Mouse (Mus musculus): Measurements from ENCODE around the gene Olfr32. TPM values are rescaled to one million over a fixed set of nuclear protein-coding genes. Genes with fewer than 3 reads are reported as not detected.
"Not testable (repeated sequence)": the region's sequence is repeated elsewhere in the genome, so short reads cannot be mapped to it uniquely, and the experiment has no call there.

Olfr32 gene
- polyA plus RNA-seq (2015; fragmentation: Nextera tagmentation; extraction: Ambion mirVana) = not detected in 2 replicates

DNA sequence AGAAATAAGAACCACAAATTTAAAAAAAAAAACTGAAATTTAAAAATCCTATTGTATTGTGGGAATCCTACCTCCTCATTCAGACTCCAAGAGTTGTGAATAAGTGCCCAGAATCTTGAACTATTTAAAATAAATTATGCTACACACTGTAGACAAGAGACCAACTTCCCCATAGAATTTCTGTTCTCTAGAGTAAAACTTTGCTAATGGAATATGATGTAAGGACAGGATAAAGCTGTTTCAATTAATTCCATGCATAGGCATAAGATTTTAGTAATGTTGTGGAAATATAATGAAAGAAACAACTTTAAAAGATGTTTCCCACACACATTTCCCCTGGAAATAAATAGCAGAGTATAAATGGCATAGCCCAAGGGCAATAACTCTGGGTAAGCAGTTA is at the start of gene Olfr32:
Gene Olfr32 (minus strand): TSS at position 101 of the 400 bp plus-strand sequence.
- no peaks in the 10 kb centered on the region for H3K9me3 ChIP-seq
- no peak for ATAC-seq (ENCODE audit: extremely low read depth, insufficient number of reproducible peaks, low FRiP score, low TSS enrichment)
- no peak within 1 kb of the TSS for H3K27ac ChIP-seq (replicated peaks)
- no peak within 1 kb of the TSS for H3K9ac ChIP-seq
- no peaks in the 10 kb centered on the region for H3K36me3 ChIP-seq
- no peak within 1 kb of the TSS for H3K4me2 ChIP-seq
- no peak within 1 kb of the TSS for H3K4me3 ChIP-seq
- H3K4me1 ChIP-seq = no peaks in the 10 kb centered on the region
- H3K27me3 ChIP-seq (replicated peaks) = no peaks in the 10 kb centered on the region

- H3K4me2 ChIP-seq; H3K9ac ChIP-seq; H3K36me3 ChIP-seq; H3K27me3 ChIP-seq (replicated peaks); H3K4me1 ChIP-seq; ATAC-seq (ENCODE audit: extremely low read depth, insufficient number of reproducible peaks, low FRiP score, low TSS enrichment); H3K9me3 ChIP-seq; H3K4me3 ChIP-seq; H3K27ac ChIP-seq (replicated peaks): not testable (repeated sequence)
- WGBS = no CpG with 5 or more reads among the region's 5 CpGs
Measured at GRCm38 (mm10) chr2:90187082-90187481, 45.0 kb upstream of the Olfr32 start.

GRCm38 (mm10) chr2:90186082-90186481 is 44.0 kb upstream of the Olfr32 start:
- not testable (repeated sequence) for H3K9me3 ChIP-seq; H3K27ac ChIP-seq (replicated peaks); H3K4me1 ChIP-seq; H3K4me3 ChIP-seq; H3K4me2 ChIP-seq; H3K36me3 ChIP-seq; ATAC-seq (ENCODE audit: extremely low read depth, insufficient number of reproducible peaks, low FRiP score, low TSS enrichment); H3K27me3 ChIP-seq (replicated peaks); H3K9ac ChIP-seq
- no CpG with 5 or more reads among the region's 4 CpGs for WGBS

- no peak overlapping the region for H3K4me2 ChIP-seq
- no peak for ATAC-seq (ENCODE audit: extremely low read depth, insufficient number of reproducible peaks, low FRiP score, low TSS enrichment)
- no peaks in the 10 kb centered on the region for H3K36me3 ChIP-seq
- no peak overlapping the region for H3K4me3 ChIP-seq
- H3K9me3 ChIP-seq = peaks cover 5% of the 10 kb centered on the region; the same call in 1 of the 2 replicates
- H3K9ac ChIP-seq = no peak overlapping the region
- no peaks in the 10 kb centered on the region for H3K4me1 ChIP-seq
- H3K27ac ChIP-seq (replicated peaks) = no peak overlapping the region
- 82% methylated on average over 9 of the region's 9 CpGs for WGBS
- no peaks in the 10 kb centered on the region for H3K27me3 ChIP-seq (replicated peaks)
Measured at GRCm38 (mm10) chr2:90153916-90154315, 11.8 kb upstream of the Olfr32 start.

DNA sequence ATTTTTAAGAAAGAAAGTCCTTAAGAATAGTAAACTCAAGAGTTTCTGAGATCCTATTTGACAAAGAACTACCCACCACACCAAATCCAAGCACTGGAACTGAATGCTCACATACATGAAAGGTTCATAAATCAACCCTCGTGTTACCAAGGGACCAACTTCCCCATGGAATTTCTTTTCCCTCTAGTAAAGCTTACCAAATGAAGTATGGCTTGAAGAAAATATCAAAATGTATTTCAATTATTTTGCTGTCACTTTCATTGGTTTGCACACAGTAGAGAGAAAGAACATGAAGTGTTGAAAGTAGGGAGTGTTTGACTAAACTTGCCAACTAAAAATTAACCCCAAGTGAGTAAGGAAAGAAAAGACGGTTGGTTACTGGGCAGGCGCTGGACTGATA is 10.9 kb upstream of the Olfr32 start, which contains the start of gene Olfr1270:
Gene Olfr1270 (minus strand): TSS at position 101 of the 400 bp plus-strand sequence.
- H3K9ac ChIP-seq = no peak within 1 kb of the TSS
- H3K27me3 ChIP-seq (replicated peaks) = no peaks in the 10 kb centered on the region
- no peak within 1 kb of the TSS for H3K27ac ChIP-seq (replicated peaks)
- ATAC-seq (ENCODE audit: extremely low read depth, insufficient number of reproducible peaks, low FRiP score, low TSS enrichment) = no peak
- no peaks in the 10 kb centered on the region for H3K36me3 ChIP-seq
- H3K4me3 ChIP-seq = no peak within 1 kb of the TSS
- H3K9me3 ChIP-seq = peaks cover 5% of the 10 kb centered on the region; the same call in 1 of the 2 replicates
- WGBS = 76% methylated on average over 3 of the region's 3 CpGs
- no peak within 1 kb of the TSS for H3K4me2 ChIP-seq
- H3K4me1 ChIP-seq = no peaks in the 10 kb centered on the region

- 0 out of 2 replicates have a peak, but pooled peaks cover 4% of the 10 kb centered on the region for H3K9me3 ChIP-seq
- H3K4me2 ChIP-seq = no peak within 1 kb of the TSS
- no peak within 1 kb of the TSS for H3K4me3 ChIP-seq
- H3K4me1 ChIP-seq = no peaks in the 10 kb centered on the region
- no peak within 1 kb of the TSS for H3K9ac ChIP-seq
- WGBS = 69% methylated on average over 1 of the region's 1 CpGs
- no peaks in the 10 kb centered on the region for H3K36me3 ChIP-seq
- no peak for ATAC-seq (ENCODE audit: extremely low read depth, insufficient number of reproducible peaks, low FRiP score, low TSS enrichment)
- H3K27ac ChIP-seq (replicated peaks) = no peak within 1 kb of the TSS
- H3K27me3 ChIP-seq (replicated peaks) = no peaks in the 10 kb centered on the region
Measured at GRCm38 (mm10) chr2:90121312-90121711, 20.8 kb downstream of the Olfr32 start, which contains the start of gene Olfr1269. Olfr1269 (minus strand) TSS chr2:90121412.

Other genes with a start within 250 kb of the Olfr32 start
- gene Olfr1258, start 215.0 kb downstream of the Olfr32 start, polyA plus RNA-seq (2015; fragmentation: Nextera tagmentation; extraction: Ambion mirVana) = not detected in 2 replicates
- not detected in 2 replicates for gene Olfr1259, start 193.6 kb downstream of the Olfr32 start, polyA plus RNA-seq (2015; fragmentation: Nextera tagmentation; extraction: Ambion mirVana)
- not detected in 2 replicates for gene Olfr1260, start 168.0 kb downstream of the Olfr32 start, polyA plus RNA-seq (2015; fragmentation: Nextera tagmentation; extraction: Ambion mirVana)
- not detected in 2 replicates for gene Olfr1261, start 151.1 kb downstream of the Olfr32 start, polyA plus RNA-seq (2015; fragmentation: Nextera tagmentation; extraction: Ambion mirVana)
- gene Olfr1262, start 142.2 kb downstream of the Olfr32 start, polyA plus RNA-seq (2015; fragmentation: Nextera tagmentation; extraction: Ambion mirVana) = not detected in 2 replicates
- gene Olfr1263, start 130.2 kb downstream of the Olfr32 start, polyA plus RNA-seq (2015; fragmentation: Nextera tagmentation; extraction: Ambion mirVana) = not detected in 2 replicates
- not detected in 2 replicates for gene Olfr1264, start 116.7 kb downstream of the Olfr32 start, polyA plus RNA-seq (2015; fragmentation: Nextera tagmentation; extraction: Ambion mirVana)
- gene Olfr1265, start 107.0 kb downstream of the Olfr32 start, polyA plus RNA-seq (2015; fragmentation: Nextera tagmentation; extraction: Ambion mirVana) = not detected in 2 replicates
- gene Olfr140, start 78.7 kb downstream of the Olfr32 start, polyA plus RNA-seq (2015; fragmentation: Nextera tagmentation; extraction: Ambion mirVana) = not detected in 2 replicates
- gene Olfr1269, start 20.9 kb downstream of the Olfr32 start, polyA plus RNA-seq (2015; fragmentation: Nextera tagmentation; extraction: Ambion mirVana) = not detected in 2 replicates
- not detected in 2 replicates for gene Olfr1270, start 10.8 kb upstream of the Olfr32 start, polyA plus RNA-seq (2015; fragmentation: Nextera tagmentation; extraction: Ambion mirVana)
- not detected in 2 replicates for gene Olfr1506, start 82.2 kb upstream of the Olfr32 start, polyA plus RNA-seq (2015; fragmentation: Nextera tagmentation; extraction: Ambion mirVana)
- not detected in 2 replicates for gene Olfr142, start 115.3 kb upstream of the Olfr32 start, polyA plus RNA-seq (2015; fragmentation: Nextera tagmentation; extraction: Ambion mirVana)
- gene Olfr1271, start 128.7 kb upstream of the Olfr32 start, polyA plus RNA-seq (2015; fragmentation: Nextera tagmentation; extraction: Ambion mirVana) = not detected in 2 replicates
- gene Olfr1272, start 150.5 kb upstream of the Olfr32 start, polyA plus RNA-seq (2015; fragmentation: Nextera tagmentation; extraction: Ambion mirVana) = not detected in 2 replicates
- gene Gm13769, start 179.9 kb upstream of the Olfr32 start, polyA plus RNA-seq (2015; fragmentation: Nextera tagmentation; extraction: Ambion mirVana) = not detected in 2 replicates

Measured in heart, embryonic 13.5 days (tissue).